Mouse (Mus musculus) gastrocnemius, adult 18-20 months (tissue): ENCODE results near the gene Larp4. TPM values are rescaled to one million over a fixed set of nuclear protein-coding genes. Genes with fewer than 3 reads are reported as not detected.
"Not testable (repeated sequence)": the region's sequence is repeated elsewhere in the genome, so short reads cannot be mapped to it uniquely, and the experiment has no call there.

Experiments used
- DNase-seq: peaks from one replicate; pipeline ENCODE4 v3.0.0; 2021; ENCODE audit warnings: low spot score
- long read RNA-seq, 2 experiments: library from polyadenylated mRNA; stranded (forward); transcript quantifications; one replicate each; pipeline ENCODE4 v2.0.0; 2021
- total RNA-seq, 2 experiments: library from RNA; stranded (reverse); gene quantifications; 2 replicates each; pipeline ENCODE4 v1.2.3; 2021

Gene Larp4
- total RNA-seq, result 10 to 100 TPM; 39.4 to 47.4 TPM
- long read RNA-seq, experiment 1, full-length matches to known transcripts, result 11 of 22 reads
- long read RNA-seq, experiment 1, partial matches to known transcripts, result 1 of 22 reads
- long read RNA-seq, experiment 1, other reads (novel, unspliced or antisense), result 10 of 22 reads
- long read RNA-seq, experiment 2, full-length matches to known transcripts, result 16 of 31 reads
- long read RNA-seq, experiment 2, partial matches to known transcripts, result 1 of 31 reads
- long read RNA-seq, experiment 2, other reads (novel, unspliced or antisense), result 14 of 31 reads

GRCm38 (mm10) chr15:99969765-99970164, at the start of gene Larp4:
Gene Larp4, plus strand, starts transcription at chr15:99970065.
- not testable (repeated sequence) for DNase-seq

GRCm38 (mm10) chr15:99931231-99931630, 38.6 kb upstream of the Larp4 start:
- DNase-seq, result no peak

- DNase-seq, result no peak
These were observed 35.4 kb upstream of the Larp4 start for GRCm38 (mm10) chr15:99934501-99934900.

GRCm38 (mm10) chr15:99936659-99937058, 33.2 kb upstream of the Larp4 start:
- no peak for DNase-seq

- no peak for DNase-seq
These were observed 32.0 kb upstream of the Larp4 start for GRCm38 (mm10) chr15:99937841-99938240.

GRCm38 (mm10) chr15:99940426-99940825, 29.4 kb upstream of the Larp4 start:
- DNase-seq, result no peak

- DNase-seq, result no peak
These were observed 28.8 kb upstream of the Larp4 start for GRCm38 (mm10) chr15:99940970-99941630.

GRCm38 (mm10) chr15:99955324-99955723, 14.5 kb upstream of the Larp4 start:
- no peak for DNase-seq

GRCm38 (mm10) chr15:99965103-99965775, 4.6 kb upstream of the Larp4 start:
- DNase-seq, result peak; percentile 25

GRCm38 (mm10) chr15:99966961-99967360, 2.9 kb upstream of the Larp4 start, which contains the start of gene Fam186a:
Gene Fam186a, minus strand, starts transcription at chr15:99967061.
- DNase-seq, result no peak

- peak; percentile 15 for DNase-seq
These were observed 741 bp downstream of the Larp4 start for GRCm38 (mm10) chr15:99970606-99971005.

- peak; percentile 97 for DNase-seq
These were observed 2.6 kb downstream of the Larp4 start for GRCm38 (mm10) chr15:99972361-99972988.

- peak; percentile 15 for DNase-seq
These were observed 3.4 kb downstream of the Larp4 start for GRCm38 (mm10) chr15:99972989-99973911.

GRCm38 (mm10) chr15:99974476-99975220, 4.8 kb downstream of the Larp4 start:
- no peak for DNase-seq

GRCm38 (mm10) chr15:99976121-99976520, 6.3 kb downstream of the Larp4 start:
- DNase-seq, result not testable (repeated sequence)

GRCm38 (mm10) chr15:99979266-99979665, 9.4 kb downstream of the Larp4 start:
- DNase-seq, result no peak

GRCm38 (mm10) chr15:99979715-99980114, 9.8 kb downstream of the Larp4 start:
- no peak for DNase-seq

GRCm38 (mm10) chr15:99993100-99993499, 23.2 kb downstream of the Larp4 start:
- DNase-seq, result no peak

- DNase-seq, result no peak
These were observed 27.4 kb downstream of the Larp4 start for GRCm38 (mm10) chr15:99997114-99997804.
